Mouse (Mus musculus): ENCODE results near the gene Dusp27.

The Dusp27 gene

GRCm38 (mm10) chr1:166094462-166094861 lies 33.3 kb downstream of the Dusp27 start:
- no peak for DNase-seq

GRCm38 (mm10) chr1:166090306-166090705 lies 37.4 kb downstream of the Dusp27 start:
- DNase-seq = no peak

GRCm38 (mm10) chr1:166089739-166090138 lies 38.0 kb downstream of the Dusp27 start:
- DNase-seq = no peak

GRCm38 (mm10) chr1:166089337-166089736 lies 38.4 kb downstream of the Dusp27 start:
- no peak for DNase-seq

GRCm38 (mm10) chr1:166088446-166089170 lies 39.1 kb downstream of the Dusp27 start:
- no peak for DNase-seq

GRCm38 (mm10) chr1:166077052-166077735 lies 50.5 kb downstream of the Dusp27 start:
- DNase-seq = no peak

GRCm38 (mm10) chr1:166067856-166068440 lies 59.8 kb downstream of the Dusp27 start:
- DNase-seq = no peak

- DNase-seq = no peak
Measured at GRCm38 (mm10) chr1:166063870-166064269, 63.9 kb downstream of the Dusp27 start.

- no peak for DNase-seq
Measured at GRCm38 (mm10) chr1:166061532-166061931, 66.2 kb downstream of the Dusp27 start.

GRCm38 (mm10) chr1:166060406-166060805 lies 67.3 kb downstream of the Dusp27 start:
- DNase-seq = no peak

- no peak for DNase-seq
Measured at GRCm38 (mm10) chr1:166056098-166056756, 71.5 kb downstream of the Dusp27 start.

GRCm38 (mm10) chr1:166053285-166053955 lies 74.3 kb downstream of the Dusp27 start:
- DNase-seq = no peak

- DNase-seq = no peak
Measured at GRCm38 (mm10) chr1:166049046-166049827, 78.5 kb downstream of the Dusp27 start.

GRCm38 (mm10) chr1:166048230-166048911 lies 79.4 kb downstream of the Dusp27 start:
- no peak for DNase-seq

Measured in kidney, postnatal 10 days (tissue).